ENCODE assay signal across 8 mouse cellular contexts in the genomic region with DNA sequence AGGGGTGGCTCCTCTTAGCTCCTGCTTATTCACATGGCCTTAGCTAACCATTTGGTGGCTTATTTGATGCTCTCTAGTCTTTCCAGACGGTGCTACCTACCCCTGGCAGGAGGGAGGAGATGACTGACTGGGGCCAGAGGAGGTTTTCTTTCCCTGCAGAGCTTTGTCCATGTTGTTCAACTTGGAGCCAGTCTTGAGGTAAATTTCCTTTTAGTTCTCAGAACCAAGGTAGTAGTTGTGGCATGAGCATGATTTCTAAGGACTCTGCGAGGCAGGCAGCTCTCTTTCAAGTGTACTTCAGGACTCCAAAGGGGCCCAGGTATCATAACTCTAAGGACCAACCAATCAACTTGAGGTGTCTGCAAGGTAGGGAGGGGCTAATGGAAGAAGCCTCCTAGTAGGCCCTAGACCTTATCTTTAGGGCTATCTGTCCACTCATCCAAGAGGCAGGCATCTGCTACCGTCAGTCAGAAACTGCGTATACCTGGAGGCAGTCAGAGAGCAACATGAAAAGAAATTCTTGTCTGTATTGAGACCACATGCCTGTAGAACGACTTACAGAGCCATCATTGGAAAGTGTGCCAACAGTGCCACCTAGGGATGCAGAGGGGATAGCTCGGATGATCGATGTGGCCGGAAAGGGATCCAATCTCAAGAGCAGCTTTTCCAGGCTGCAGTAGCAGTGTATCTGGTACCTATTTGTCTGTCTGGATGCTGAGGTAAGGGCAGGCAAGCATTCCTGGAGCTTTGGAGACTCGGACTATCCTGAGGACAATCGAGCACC. TPM values are rescaled to one million over a fixed set of nuclear protein-coding genes. Genes with fewer than 3 reads are reported as not detected.
A peak's percentile ranks its signal among the peaks of the same experiment; 100 is the strongest.
DNase-seq lines count a peak whose midpoint lies in the region; ATAC-seq and TF ChIP-seq lines count a peak whose summit lies in the region.

No protein-coding gene starts in this region.

- ATAC-seq in midbrain, embryonic 11.5 days (ENCODE audit: low FRiP score): no peak
- ATAC-seq in stomach, postnatal 0 days (ENCODE audit: low FRiP score, low TSS enrichment): 0 out of 2 replicates have a peak, but pooled peaks have one; percentile 29

- peak; percentile 44 to 55 for DNase-seq in heart, adult 2 months
- no peak for DNase-seq in heart, postnatal 25 days (ENCODE audit: low spot score)
- DNase-seq in R1 (ENCODE audit: low read depth, low spot score): peak; percentile 73
- peak; percentile 78 to 82 for DNase-seq in cerebellum, postnatal 25 days
- peak; percentile 80 for DNase-seq in heart, embryonic 10.5 days (ENCODE audit: low spot score)
- peak; percentile 50 to 66 for DNase-seq in layer of hippocampus, postnatal 36 days
- DNase-seq in midbrain, embryonic 11.5 days (ENCODE audit: low spot score, missing footprints): peak; percentile 92
- DNase-seq in stomach, postnatal 0 days (ENCODE audit: low spot score): peak; percentile 61

- 0 out of 2 replicates have a peak, but pooled peaks have one; percentile 45 for TF ChIP-seq EP300 in heart, adult 2 months (IDR thresholded peaks at IDR 0.05; ENCODE audit: insufficient read depth, low read depth, low read length)
- TF ChIP-seq EP300 in stomach, postnatal 0 days (optimal IDR thresholded peaks at IDR 0.05): no peak

- H3K27me3 ChIP-seq in heart, adult 2 months (ENCODE audit: control insufficient read depth, insufficient read depth, low read length): no peaks in the 10 kb centered on the region
- no peaks in the 10 kb centered on the region for H3K27me3 ChIP-seq in heart, embryonic 10.5 days (ENCODE audit: insufficient read depth, poor library complexity, severe bottlenecking)
- no peaks in the 10 kb centered on the region for H3K27me3 ChIP-seq in midbrain, embryonic 11.5 days (ENCODE audit: control insufficient read depth, insufficient read depth, low read length)
- H3K27me3 ChIP-seq in stomach, postnatal 0 days (ENCODE audit: control insufficient read depth, insufficient read depth, low read length): no peaks in the 10 kb centered on the region

- H3K36me3 ChIP-seq in heart, adult 2 months (ENCODE audit: control insufficient read depth, insufficient read depth, low read length): no peaks in the 10 kb centered on the region
- peaks cover 29% of the 10 kb centered on the region for H3K36me3 ChIP-seq in heart, embryonic 10.5 days
- H3K36me3 ChIP-seq in midbrain, embryonic 11.5 days (ENCODE audit: control insufficient read depth, insufficient read depth, low read length): peaks cover 3% of the 10 kb centered on the region; the same call in 1 of the 2 replicates
- H3K36me3 ChIP-seq in stomach, postnatal 0 days (ENCODE audit: control insufficient read depth, insufficient read depth, low read length): peaks cover 13% of the 10 kb centered on the region; the same call in 1 of the 2 replicates

- intact Hi-C loops in heart, adult 2 months (cut with DNase I): loop anchor here (1.0 to 10.0 kb wide), 3 partner anchors 99 to 331 kb away; no protein-coding TSS in a partner anchor
- intact Hi-C loops in heart, postnatal 25 days (cut with DNase I): loop anchor here (1.0 to 10.0 kb wide), 4 partner anchors 99 to 331 kb away; no protein-coding TSS in a partner anchor

- H3K27ac ChIP-seq in heart, adult 2 months: no peak overlapping the region
- H3K27ac ChIP-seq in heart, embryonic 10.5 days: no peak overlapping the region
- no peak overlapping the region for H3K27ac ChIP-seq in midbrain, embryonic 11.5 days (ENCODE audit: low read depth, low read length)
- no peak overlapping the region for H3K27ac ChIP-seq in stomach, postnatal 0 days (replicated peaks)

- TF ChIP-seq POLR2A in heart, adult 2 months (IDR thresholded peaks at IDR 0.05; ENCODE audit: insufficient read depth, low read depth, low read length): no peak

- H3K79me2 ChIP-seq in heart, adult 2 months (replicated peaks; ENCODE audit: control insufficient read depth, insufficient read depth, low read length): no peaks in the 10 kb centered on the region

- no peak overlapping the region for H3K9ac ChIP-seq in heart, adult 2 months (ENCODE audit: low read depth, low read length)
- no peak overlapping the region for H3K9ac ChIP-seq in midbrain, embryonic 11.5 days (ENCODE audit: low read length)
- H3K9ac ChIP-seq in stomach, postnatal 0 days (ENCODE audit: low read length): no peak overlapping the region

- no peak overlapping the region for H3K4me2 ChIP-seq in midbrain, embryonic 11.5 days
- H3K4me2 ChIP-seq in stomach, postnatal 0 days (replicated peaks; ENCODE audit: low read depth): no peak overlapping the region

- peak; percentile 85 for TF ChIP-seq CTCF in heart, adult 2 months (IDR thresholded peaks at IDR 0.05)
- TF ChIP-seq CTCF in stomach, postnatal 0 days (IDR thresholded peaks at IDR 0.05; ENCODE audit: low read depth): peak; percentile 87

- H3K4me1 ChIP-seq in heart, adult 2 months (ENCODE audit: control insufficient read depth, insufficient read depth, low read length): no peaks in the 10 kb centered on the region
- peaks cover 13% of the 10 kb centered on the region; the same call in 1 of the 2 replicates for H3K4me1 ChIP-seq in heart, embryonic 10.5 days
- no peaks in the 10 kb centered on the region for H3K4me1 ChIP-seq in midbrain, embryonic 11.5 days (ENCODE audit: control insufficient read depth, insufficient read depth, low read length)
- H3K4me1 ChIP-seq in stomach, postnatal 0 days (replicated peaks; ENCODE audit: control insufficient read depth, insufficient read depth): no peaks in the 10 kb centered on the region

- H3K9me3 ChIP-seq in heart, embryonic 10.5 days: no peaks in the 10 kb centered on the region
- H3K9me3 ChIP-seq in midbrain, embryonic 11.5 days (ENCODE audit: control insufficient read depth, low read length): no peaks in the 10 kb centered on the region
- H3K9me3 ChIP-seq in stomach, postnatal 0 days (ENCODE audit: control insufficient read depth, low read length): no peaks in the 10 kb centered on the region

- no peak overlapping the region for H3K4me3 ChIP-seq in heart, adult 2 months
- H3K4me3 ChIP-seq in heart, embryonic 10.5 days: no peak overlapping the region
- H3K4me3 ChIP-seq in midbrain, embryonic 11.5 days (ENCODE audit: low read depth, low read length): no peak overlapping the region
- H3K4me3 ChIP-seq in stomach, postnatal 0 days (ENCODE audit: low read depth, low read length): no peak overlapping the region

- WGBS in heart, adult 2 months: 37% methylated on average over 10 of the region's 10 CpGs
- WGBS in heart, embryonic 10.5 days: 42% methylated on average over 10 of the region's 10 CpGs
- WGBS in midbrain, embryonic 11.5 days: 51% methylated on average over 10 of the region's 10 CpGs
- 44% methylated on average over 10 of the region's 10 CpGs for WGBS in stomach, postnatal 0 days

RNA-seq across cellular contexts. Expression of a gene that starts 50.5 kb away (rescaled TPM):
- 1 to 10 TPM; 8.1 to 9.1 TPM for total RNA-seq in heart, adult 2 months (2021)
- polyA plus RNA-seq in heart, adult 2 months (2012; rRNA removed): 6.1 and 7.7 TPM in 2 replicates
- total RNA-seq in heart, postnatal 25 days (2021): 1 to 10 TPM; 6.5 to 7.0 TPM
- 3.0 and 3.8 TPM in 2 replicates for polyA plus RNA-seq in heart, embryonic 10.5 days (2016; fragmentation: Nextera tagmentation; extraction: Ambion mirVana)
- total RNA-seq in layer of hippocampus, postnatal 36 days (2021): 1 to 10 TPM; 1.8 to 2.1 TPM
- polyA plus RNA-seq in midbrain, embryonic 11.5 days (2014; fragmentation: Nextera tagmentation; extraction: Ambion mirVana): 1.3 and 1.5 TPM in 2 replicates
- polyA plus RNA-seq in stomach, postnatal 0 days (2015; fragmentation: Nextera tagmentation; extraction: Ambion mirVana): 0.05 and 0.12 TPM in 2 replicates
